Mouse (Mus musculus) urinary bladder, adult 18-20 months (tissue): ENCODE data around the gene Podn.

Source experiments
- DNase-seq, 2 experiments: peaks; one replicate each; pipeline ENCODE4 v3.0.0; 2022; ENCODE audit warnings: low spot score in 2 of 2, mixed read lengths in 2 of 2

The Podn gene

GRCm38 (mm10) chr4:107967966-107968682 is 128.1 kb downstream of the Podn start, which contains the start of gene Slc1a7:
Gene Slc1a7, plus strand, starts transcription at chr4:107968332.
- no peak for DNase-seq

GRCm38 (mm10) chr4:107966416-107967109 is 129.7 kb downstream of the Podn start:
- DNase-seq = no peak
